Mouse (Mus musculus): ENCODE results near the gene Zfp14. TPM values are rescaled to one million over a fixed set of nuclear protein-coding genes. Genes with fewer than 3 reads are reported as not detected.

Zfp14 gene
- polyA plus RNA-seq, 1 experiment from 2014 or later, result 4.1 TPM

DNA sequence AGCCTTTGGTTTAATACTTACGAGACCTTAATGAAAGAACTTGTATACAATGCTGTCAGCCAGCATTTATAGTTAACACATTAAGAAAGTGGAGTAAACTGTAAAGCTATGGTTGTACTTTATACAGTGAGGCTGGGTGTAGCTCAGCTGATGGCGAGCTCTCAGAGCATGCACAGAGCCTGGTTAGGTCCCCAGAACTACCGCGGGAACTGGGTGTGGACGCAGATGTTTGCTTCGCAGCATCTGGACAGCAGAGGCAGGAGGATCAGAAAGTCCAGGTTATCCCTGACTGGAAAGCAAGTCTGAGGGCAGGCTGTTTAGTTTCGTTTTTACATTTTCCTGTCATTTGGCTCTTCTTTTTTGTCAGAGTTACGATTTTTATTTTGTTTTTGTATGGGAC is 58.5 kb downstream of the Zfp14 start:
- no peak for DNase-seq (ENCODE audit: low spot score)
- no peaks in the 10 kb centered on the region; the same call in 1 of the 2 replicates for H3K9me3 ChIP-seq (replicated peaks)
- H3K27me3 ChIP-seq (ENCODE audit: low read depth, poor library complexity, severe bottlenecking), result no peaks in the 10 kb centered on the region
- no peak overlapping the region for H3K27ac ChIP-seq (replicated peaks)
- no peaks in the 10 kb centered on the region for H3K4me1 ChIP-seq
- H3K4me3 ChIP-seq, result no peak overlapping the region
- WGBS, result 96% methylated on average over 8 of the region's 8 CpGs
- peaks cover 95% of the 10 kb centered on the region for H3K36me3 ChIP-seq

DNA sequence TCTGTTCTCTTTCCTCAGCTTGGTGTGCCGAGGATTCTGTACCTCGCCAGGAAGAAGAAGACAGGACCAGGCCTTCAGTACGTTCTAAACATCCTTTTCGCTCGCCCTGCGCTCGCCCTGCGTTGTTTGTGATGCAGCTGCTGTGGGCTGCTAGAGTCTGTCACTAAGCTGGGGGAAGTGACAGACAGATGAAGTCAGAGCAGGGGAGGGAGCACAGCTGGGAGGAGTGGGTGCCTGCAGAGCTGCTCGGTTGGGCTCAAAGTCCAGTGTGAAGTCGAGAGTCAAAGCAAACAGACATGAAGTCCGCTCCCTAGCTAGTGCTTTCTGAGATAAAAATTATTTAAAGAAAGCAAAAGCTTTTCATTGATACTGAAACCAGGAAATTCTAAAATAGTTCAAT is 62.1 kb downstream of the Zfp14 start:
- WGBS, result 88% methylated on average over 11 of the region's 11 CpGs

DNA sequence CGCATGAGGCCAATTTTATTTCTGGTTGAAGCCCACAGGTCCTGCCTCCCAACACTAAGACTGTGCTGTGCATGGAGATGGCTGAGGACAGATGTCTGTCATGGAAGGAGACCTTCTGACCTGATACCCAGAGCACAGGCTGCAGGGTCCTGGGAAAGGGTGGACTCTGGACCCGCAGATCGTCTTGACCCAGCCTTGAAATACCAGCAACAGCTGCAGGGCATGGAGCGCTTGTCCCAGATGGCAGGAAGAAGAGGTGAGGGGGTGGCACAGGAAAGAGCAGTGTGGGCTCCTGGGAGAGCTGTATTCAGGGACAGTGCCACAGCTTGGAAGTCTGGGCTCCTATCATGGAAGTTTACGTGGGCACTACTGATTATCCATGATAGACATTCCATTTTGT is 63.6 kb downstream of the Zfp14 start:
- no peaks in the 10 kb centered on the region for H3K9me3 ChIP-seq (replicated peaks)
- H3K27me3 ChIP-seq (ENCODE audit: low read depth, poor library complexity, severe bottlenecking), result no peaks in the 10 kb centered on the region
- no peak overlapping the region for H3K27ac ChIP-seq (replicated peaks)
- H3K36me3 ChIP-seq, result peaks cover 69% of the 10 kb centered on the region
- DNase-seq (ENCODE audit: low spot score), result no peak
- peaks cover 17% of the 10 kb centered on the region for H3K4me1 ChIP-seq
- 95% methylated on average over 5 of the region's 5 CpGs for WGBS
- H3K4me3 ChIP-seq, result no peak overlapping the region

More for the DNA sequence above, 62.1 kb downstream of the Zfp14 start:
- H3K36me3 ChIP-seq, result peaks cover 82% of the 10 kb centered on the region
- H3K27me3 ChIP-seq (ENCODE audit: low read depth, poor library complexity, severe bottlenecking), result no peaks in the 10 kb centered on the region
- H3K4me3 ChIP-seq, result no peak overlapping the region
- peaks cover 9% of the 10 kb centered on the region for H3K4me1 ChIP-seq
- DNase-seq (ENCODE audit: low spot score), result no peak
- H3K27ac ChIP-seq (replicated peaks), result no peak overlapping the region
- H3K9me3 ChIP-seq (replicated peaks), result no peaks in the 10 kb centered on the region; the same call in 1 of the 2 replicates

Small RNAs within 50 kb of the gene (microRNA-seq; reads per million reads assigned to microRNA genes)
- gene Gm23368, result not detected

Other genes starting within 250 kb of the Zfp14 start
- gene Zfp790, start 235.3 kb downstream of the Zfp14 start, polyA plus RNA-seq (2016; fragmentation: Nextera tagmentation; extraction: Ambion mirVana), result 12.7 and 17.5 TPM in 2 replicates
- 9.7 and 10.3 TPM in 2 replicates for gene Zfp940, start 197.7 kb downstream of the Zfp14 start, polyA plus RNA-seq (2016; fragmentation: Nextera tagmentation; extraction: Ambion mirVana)
- 8.8 and 9.3 TPM in 2 replicates for gene Zfp420, start 191.4 kb downstream of the Zfp14 start, polyA plus RNA-seq (2016; fragmentation: Nextera tagmentation; extraction: Ambion mirVana)
- 10.6 and 12.8 TPM in 2 replicates for gene Zfp27, start 144.8 kb downstream of the Zfp14 start, polyA plus RNA-seq (2016; fragmentation: Nextera tagmentation; extraction: Ambion mirVana)
- 5.4 and 7.3 TPM in 2 replicates for gene Zfp383, start 143.2 kb downstream of the Zfp14 start, polyA plus RNA-seq (2016; fragmentation: Nextera tagmentation; extraction: Ambion mirVana)
- gene Zfp74, start 97.3 kb downstream of the Zfp14 start, polyA plus RNA-seq (2016; fragmentation: Nextera tagmentation; extraction: Ambion mirVana), result 12.7 and 15.8 TPM in 2 replicates
- 22.8 and 23.3 TPM in 2 replicates for gene Zfp568, start 67.4 kb downstream of the Zfp14 start, polyA plus RNA-seq (2016; fragmentation: Nextera tagmentation; extraction: Ambion mirVana)
- 6.8 and 9.2 TPM in 2 replicates for gene Zfp82, start 21.5 kb upstream of the Zfp14 start, polyA plus RNA-seq (2016; fragmentation: Nextera tagmentation; extraction: Ambion mirVana)
- 1.3 and 2.2 TPM in 2 replicates for gene Gm26920, start 39.0 kb upstream of the Zfp14 start, polyA plus RNA-seq (2016; fragmentation: Nextera tagmentation; extraction: Ambion mirVana)
- gene Zfp566, start 39.1 kb upstream of the Zfp14 start, polyA plus RNA-seq (2016; fragmentation: Nextera tagmentation; extraction: Ambion mirVana), result 14.3 and 18.5 TPM in 2 replicates
- 113 and 116 TPM in 2 replicates for gene Zfp260, start 43.4 kb upstream of the Zfp14 start, polyA plus RNA-seq (2016; fragmentation: Nextera tagmentation; extraction: Ambion mirVana)
- 10.6 and 13.0 TPM in 2 replicates for gene Zfp382, start 70.6 kb upstream of the Zfp14 start, polyA plus RNA-seq (2016; fragmentation: Nextera tagmentation; extraction: Ambion mirVana)
- gene Zfp146, start 118.4 kb upstream of the Zfp14 start, polyA plus RNA-seq (2016; fragmentation: Nextera tagmentation; extraction: Ambion mirVana), result 17.0 and 21.2 TPM in 2 replicates
- 4.1 and 7.2 TPM in 2 replicates for gene Cox7a1, start 132.8 kb upstream of the Zfp14 start, polyA plus RNA-seq (2016; fragmentation: Nextera tagmentation; extraction: Ambion mirVana)
- gene Capns1, start 147.4 kb upstream of the Zfp14 start, polyA plus RNA-seq (2016; fragmentation: Nextera tagmentation; extraction: Ambion mirVana), result 52.1 and 55.5 TPM in 2 replicates
- gene Polr2i, start 180.6 kb upstream of the Zfp14 start, polyA plus RNA-seq (2016; fragmentation: Nextera tagmentation; extraction: Ambion mirVana), result 155 and 162 TPM in 2 replicates
- 274 and 283 TPM in 2 replicates for gene Tbcb, start 180.9 kb upstream of the Zfp14 start, polyA plus RNA-seq (2016; fragmentation: Nextera tagmentation; extraction: Ambion mirVana)
- not detected in 2 replicates for gene Ovol3, start 184.3 kb upstream of the Zfp14 start, polyA plus RNA-seq (2016; fragmentation: Nextera tagmentation; extraction: Ambion mirVana)
- gene Thap8, start 228.7 kb upstream of the Zfp14 start, polyA plus RNA-seq (2016; fragmentation: Nextera tagmentation; extraction: Ambion mirVana), result 0.32 and 0.55 TPM in 2 replicates
- 18.0 and 21.6 TPM in 2 replicates for gene Wdr62, start 229.0 kb upstream of the Zfp14 start, polyA plus RNA-seq (2016; fragmentation: Nextera tagmentation; extraction: Ambion mirVana)
- 54.9 and 76.3 TPM in 2 replicates for gene Clip3, start 240.3 kb upstream of the Zfp14 start, polyA plus RNA-seq (2016; fragmentation: Nextera tagmentation; extraction: Ambion mirVana)